Mouse (Mus musculus): Measurements from ENCODE around the gene Kctd18. TPM values are rescaled to one million over a fixed set of nuclear protein-coding genes. Genes with fewer than 3 reads are reported as not detected.

Gene Kctd18
- total RNA-seq, 2 experiments from 2014 or later, result 16.4 to 22.2 TPM

DNA sequence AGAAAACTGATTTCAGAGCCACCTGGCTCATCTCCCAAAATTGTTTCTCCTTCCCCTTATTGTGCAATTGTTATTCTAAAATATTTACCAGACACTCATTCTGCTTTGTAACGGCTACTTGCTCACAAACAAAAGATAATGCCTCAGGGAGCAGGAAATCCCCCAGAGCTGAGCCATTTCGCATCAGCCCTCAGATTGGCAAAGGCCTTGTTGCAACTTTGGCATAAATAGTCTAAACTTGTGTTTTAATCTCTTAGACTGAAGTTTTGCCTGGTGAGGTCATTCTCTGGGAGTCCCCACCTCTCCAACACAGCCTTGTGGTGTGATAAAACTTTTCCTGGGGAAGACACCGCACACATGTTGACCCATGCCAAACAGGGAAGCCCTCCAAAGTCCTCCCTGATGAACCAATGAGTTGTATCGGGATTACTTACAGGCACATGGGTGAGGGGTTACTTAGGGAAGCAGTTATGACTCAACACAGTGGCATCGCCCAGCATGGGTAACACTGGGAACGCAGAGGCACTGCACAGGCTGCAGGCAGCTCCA is 29.6 kb downstream of the Kctd18 start:
- DNase-seq, result no peak

- no peak for DNase-seq
Measured at GRCm38 (mm10) chr1:57976860-57977259, 41.9 kb downstream of the Kctd18 start.

- no peak for DNase-seq
Measured at GRCm38 (mm10) chr1:57971588-57971987, 47.2 kb downstream of the Kctd18 start.

GRCm38 (mm10) chr1:57969327-57970271 is 49.2 kb downstream of the Kctd18 start:
- DNase-seq, result peak; percentile 94

DNA sequence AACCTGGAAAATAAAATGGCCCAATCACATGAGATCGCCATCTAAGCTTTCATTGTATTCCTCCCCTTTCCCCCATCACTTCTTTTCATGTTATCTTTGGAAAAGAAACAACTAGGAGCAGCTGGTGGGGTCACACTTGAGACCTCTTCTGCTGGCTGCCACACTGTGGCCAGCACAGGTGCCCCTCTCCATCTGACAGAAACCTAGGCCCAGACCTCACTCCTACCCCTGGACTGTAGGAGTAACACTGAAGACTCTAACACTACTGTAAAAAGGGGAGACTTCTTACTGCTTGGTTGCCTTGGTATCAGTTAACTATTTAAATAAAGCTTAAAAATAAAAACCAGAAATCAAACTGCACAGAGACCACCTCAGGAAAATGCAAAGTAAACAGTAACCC is 63.0 kb downstream of the Kctd18 start:
- no peak for DNase-seq

GRCm38 (mm10) chr1:57954376-57954765 is 64.4 kb downstream of the Kctd18 start:
- DNase-seq, result no peak

DNA sequence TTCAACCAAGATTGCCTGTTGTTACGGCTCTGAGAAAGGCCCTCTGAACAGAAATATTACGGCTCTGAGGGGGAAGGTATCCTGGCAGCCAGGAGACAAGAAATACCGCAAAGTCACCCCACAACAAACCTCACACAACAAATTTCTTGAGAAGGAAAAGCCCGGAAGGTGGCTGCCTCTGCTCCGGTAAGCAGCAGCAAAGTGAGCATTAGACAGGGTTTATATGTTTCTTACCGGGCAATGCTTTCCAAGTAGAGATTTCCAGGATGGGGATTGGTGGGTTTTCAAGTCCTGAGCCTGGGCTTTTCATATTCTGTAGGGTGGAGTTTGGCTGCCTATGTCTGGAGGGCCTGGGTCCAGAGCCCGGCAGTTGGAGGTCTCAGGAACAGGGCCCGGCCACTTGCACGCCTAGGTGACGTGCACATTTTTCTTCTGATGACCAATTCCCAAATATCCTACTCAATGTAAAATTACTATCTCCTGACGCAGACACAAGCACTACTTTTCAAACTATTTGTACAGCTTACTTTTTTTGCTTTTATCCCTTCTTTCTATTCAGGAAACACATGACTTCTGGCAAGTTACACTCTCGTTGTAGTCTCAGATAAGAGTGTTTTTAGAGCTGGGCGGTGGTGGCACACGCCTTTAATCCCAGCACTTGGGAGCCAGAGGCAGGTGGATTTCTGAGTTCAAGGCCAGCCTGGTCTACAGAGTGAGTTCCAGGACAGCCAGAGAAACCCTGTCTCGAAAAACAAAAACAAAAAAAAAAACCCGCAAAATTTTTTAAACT is 65.0 kb downstream of the Kctd18 start:
- no peak for DNase-seq

DNA sequence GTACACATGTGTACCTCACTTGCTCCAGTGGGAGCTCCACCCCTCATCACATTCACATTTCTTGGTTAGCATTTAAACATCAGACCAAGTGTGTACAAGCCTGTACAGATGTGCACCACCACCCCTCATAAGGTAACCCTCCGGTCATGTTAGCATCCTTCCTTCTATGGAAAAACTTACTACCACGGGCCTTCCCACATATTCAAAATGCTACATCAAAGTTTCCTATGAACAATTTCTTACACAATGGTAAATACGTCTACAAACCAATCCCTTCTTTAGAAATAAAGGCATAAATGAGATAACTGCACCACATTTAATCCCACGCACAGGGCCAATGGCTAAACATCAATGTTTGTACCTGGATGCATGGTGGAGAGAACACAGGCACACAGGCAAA is 66.2 kb downstream of the Kctd18 start:
- no peak for DNase-seq

DNA sequence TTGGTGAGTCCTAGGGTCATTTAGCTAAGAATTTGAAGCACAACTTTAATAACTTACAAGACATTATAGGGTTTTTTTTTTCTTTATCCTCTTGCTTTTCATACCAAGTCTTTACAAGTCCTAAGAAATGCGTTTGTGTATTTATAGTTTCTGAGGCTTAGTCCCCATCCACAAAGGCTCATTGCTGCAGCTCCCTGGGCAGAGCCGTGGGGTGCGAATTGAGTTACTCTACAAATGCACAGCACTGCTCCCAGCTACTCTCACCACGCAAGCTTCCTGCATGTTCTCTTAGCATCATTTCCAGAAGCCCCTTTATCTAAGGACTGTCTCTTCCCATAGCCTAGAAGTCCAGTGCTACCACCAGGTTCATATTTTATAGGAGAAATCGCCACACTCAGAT is 69.0 kb downstream of the Kctd18 start:
- DNase-seq, result no peak

DNA sequence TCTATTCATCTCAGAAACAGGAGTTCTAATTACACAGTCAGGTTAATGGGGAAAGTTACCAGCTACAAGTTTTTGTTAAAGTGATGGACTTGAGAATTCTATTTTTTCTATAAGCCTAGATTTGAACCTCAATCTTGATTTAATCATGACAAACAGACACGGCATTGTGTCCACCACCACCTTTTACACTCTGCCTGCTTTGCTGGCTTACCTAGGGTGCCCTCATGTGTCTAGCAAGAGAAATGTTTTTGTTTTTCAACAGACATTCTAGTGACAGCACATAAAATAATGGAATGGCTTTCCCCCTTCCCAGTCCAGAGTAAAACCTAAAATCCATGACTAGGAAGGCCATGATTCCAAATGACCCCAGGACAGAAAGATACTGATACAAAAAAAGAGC is 69.6 kb downstream of the Kctd18 start:
- DNase-seq, result no peak

DNA sequence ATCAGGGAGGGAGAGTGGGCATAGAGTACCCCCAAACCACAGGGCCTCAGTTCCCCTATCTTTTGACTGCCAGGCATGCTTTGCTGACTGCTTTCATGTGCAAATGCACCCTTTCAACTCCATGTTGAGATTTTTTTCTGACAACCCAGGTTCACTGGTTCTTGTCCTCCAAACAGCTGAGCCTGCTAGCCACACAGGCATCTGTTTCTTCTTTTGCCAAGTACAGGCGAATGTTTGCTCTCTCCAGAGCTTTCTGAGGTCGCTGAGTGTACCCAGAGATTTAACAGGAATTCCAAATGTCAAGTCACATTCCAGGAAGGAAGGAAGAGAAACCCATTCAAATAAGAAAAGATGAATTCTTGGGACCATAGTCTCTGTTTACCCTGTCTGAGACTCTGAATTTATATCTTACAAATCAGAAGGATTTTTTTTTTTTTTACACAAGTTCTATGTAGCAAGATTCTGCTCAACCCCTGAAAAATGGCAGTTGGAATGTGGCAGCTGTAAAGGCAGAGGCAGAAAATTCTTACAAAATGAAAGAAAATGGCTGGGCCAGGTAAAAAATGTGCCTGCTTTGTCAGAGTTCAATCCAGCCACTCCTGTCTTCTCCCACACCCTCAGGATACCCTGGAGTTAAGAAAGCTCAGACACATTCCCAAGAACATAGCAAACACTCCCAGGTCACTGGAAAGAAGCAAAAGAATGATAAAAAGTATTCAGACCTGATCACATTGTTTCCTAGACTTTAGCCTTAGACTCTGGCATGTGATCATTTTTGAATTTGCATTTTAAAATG is 71.0 kb downstream of the Kctd18 start:
- DNase-seq, result no peak

DNA sequence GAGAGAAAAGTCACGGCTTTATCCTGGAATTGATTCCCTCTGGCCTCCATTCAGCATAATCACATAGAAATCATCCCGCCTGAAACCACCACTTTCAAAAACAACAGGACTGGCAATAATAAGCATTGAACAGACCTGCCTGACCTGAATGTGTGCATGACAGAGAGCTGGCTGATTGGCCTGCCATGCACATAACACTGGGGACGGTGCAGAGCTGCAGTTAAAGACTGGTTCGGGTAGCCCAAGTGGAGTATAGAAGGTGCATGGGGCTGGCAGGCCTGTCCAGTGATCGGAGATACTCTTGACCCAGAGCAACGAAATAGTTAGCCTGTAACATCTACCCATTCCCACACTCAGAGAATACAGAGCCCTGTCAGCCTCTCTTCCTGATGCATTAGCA is 76.5 kb downstream of the Kctd18 start:
- no peak for DNase-seq

GRCm38 (mm10) chr1:57941734-57942133 is 77.0 kb downstream of the Kctd18 start:
- no peak for DNase-seq

GRCm38 (mm10) chr1:57941095-57941494 is 77.7 kb downstream of the Kctd18 start:
- no peak for DNase-seq

DNA sequence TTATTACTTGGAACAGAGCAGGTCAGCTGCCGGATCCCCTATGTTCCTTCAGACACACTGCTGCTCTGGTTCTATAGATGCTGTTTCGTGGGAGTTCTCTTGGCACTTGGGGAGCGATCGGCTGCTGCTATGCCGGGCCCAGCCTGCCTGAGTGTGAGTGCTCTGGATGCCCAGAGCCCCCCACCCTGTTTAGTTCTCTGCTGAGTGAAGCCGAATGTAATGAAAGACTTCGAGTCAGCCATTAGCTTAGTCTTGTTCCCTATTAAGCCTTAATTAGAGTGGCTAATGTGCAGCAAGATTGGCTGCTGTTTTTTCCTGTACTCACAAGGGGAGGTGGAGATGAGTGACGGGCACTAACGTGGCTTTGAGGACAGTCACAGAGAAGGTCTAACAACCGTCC is 78.1 kb downstream of the Kctd18 start:
- no peak for DNase-seq

DNA sequence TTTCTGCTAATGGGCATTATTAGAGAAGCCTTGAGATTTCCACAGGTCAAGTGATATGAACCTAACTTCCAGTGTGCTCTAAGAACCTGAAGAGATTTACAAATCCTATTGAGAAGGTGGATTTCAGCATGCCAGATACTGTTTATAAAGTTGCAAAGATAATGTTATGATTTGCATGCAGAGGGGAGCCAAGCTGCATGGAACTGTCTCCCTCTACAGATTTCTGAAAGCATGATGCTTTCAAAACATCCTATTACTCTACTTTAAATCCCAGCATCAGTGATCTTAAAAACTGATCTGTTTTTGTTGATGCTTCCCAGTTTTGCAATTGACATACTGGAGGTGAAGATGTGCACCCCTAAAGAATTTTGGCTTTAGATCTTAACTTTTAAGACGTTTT is 84.5 kb downstream of the Kctd18 start:
- DNase-seq, result no peak

DNA sequence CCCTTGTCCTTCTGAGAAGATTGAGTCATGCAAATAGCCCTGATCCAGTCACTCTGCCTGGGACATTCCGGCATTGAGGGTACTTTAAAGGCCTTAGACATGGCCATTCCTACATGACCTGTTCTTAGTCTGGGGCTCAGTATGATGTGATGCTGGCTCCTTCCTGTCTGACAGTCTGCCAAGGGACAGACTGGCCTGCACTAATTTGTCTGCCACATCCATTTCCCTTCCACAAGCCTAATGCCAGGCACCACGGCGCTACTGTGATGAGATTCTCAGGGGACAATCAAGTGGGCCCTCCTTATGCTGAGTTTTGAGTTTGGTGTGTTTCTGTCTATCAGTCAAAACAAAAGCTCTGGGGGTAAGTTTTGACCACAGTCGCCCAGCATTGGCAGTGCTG is 100.2 kb downstream of the Kctd18 start:
- no peak for DNase-seq

GRCm38 (mm10) chr1:57917342-57917741 is 101.4 kb downstream of the Kctd18 start:
- DNase-seq, result no peak

DNA sequence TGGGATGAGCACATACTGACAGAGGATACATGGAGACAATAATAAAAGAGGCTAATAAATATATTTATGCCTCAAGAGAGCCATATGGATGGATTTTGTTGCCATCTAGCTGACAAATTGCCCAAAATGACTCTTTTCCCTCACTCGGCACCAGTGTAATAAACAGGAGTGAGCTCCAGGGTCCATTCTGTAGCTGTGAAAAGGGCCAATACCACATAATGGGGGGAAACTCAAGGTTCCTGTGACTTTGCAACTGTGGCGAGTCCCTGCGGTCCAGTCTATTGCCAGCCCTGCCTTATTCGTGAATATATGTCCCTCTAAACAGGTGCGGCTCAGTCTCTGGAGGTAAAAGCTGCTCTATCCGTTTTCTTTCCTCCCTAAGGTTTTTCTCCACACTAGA is 107.2 kb downstream of the Kctd18 start:
- DNase-seq, result no peak

DNA sequence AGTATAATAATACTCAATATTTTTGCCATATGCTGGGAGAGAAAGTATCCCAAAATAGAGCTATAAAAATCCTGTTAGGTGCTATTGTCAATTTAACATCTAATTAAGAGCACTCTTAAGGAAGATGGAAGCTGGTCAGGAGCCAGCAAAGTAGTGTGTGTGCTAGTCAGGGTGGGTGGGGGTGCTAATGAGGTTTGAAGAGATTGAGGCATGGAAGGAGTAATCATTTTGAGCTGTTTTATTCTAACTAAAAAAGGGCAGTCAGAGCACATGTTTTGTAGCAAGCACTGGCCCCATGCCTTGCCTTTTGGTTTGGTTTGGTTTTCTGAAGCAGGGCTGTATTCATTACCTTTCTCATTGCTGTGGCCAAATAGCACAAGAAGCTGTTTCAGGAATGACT is 112.4 kb downstream of the Kctd18 start:
- DNase-seq, result no peak

GRCm38 (mm10) chr1:57905912-57906311 is 112.8 kb downstream of the Kctd18 start:
- no peak for DNase-seq
